Mouse (Mus musculus) small intestine, adult 10 weeks (tissue): ENCODE data around the gene 4930430A15Rik. TPM values are rescaled to one million over a fixed set of nuclear protein-coding genes. Genes with fewer than 3 reads are reported as not detected.

ENCODE experiments used
- polyA plus RNA-seq: library from polyadenylated mRNA; stranded (reverse); fragments of 350-450 nt; fragmentation: Illumina TruSeq; extraction: RNeasy Lipid Tissue Mini Kit (QIAGEN cat#74804); gene quantifications from one replicate; pipeline ENCODE4 v1.2.3, GENCODE M21; 2014; ENCODE audit warnings: low replicate concordance

4930430A15Rik gene
- polyA plus RNA-seq: not detected

GRCm38 (mm10) chr2:111229502-111229901, at the start of gene 4930430A15Rik:
Gene 4930430A15Rik (minus strand): TSS chr2:111229602.

GRCm38 (mm10) chr2:111274006-111274405, 44.6 kb upstream of the 4930430A15Rik start, which contains the start of gene Olfr1277:
Gene Olfr1277 (minus strand): TSS chr2:111274106.

DNA sequence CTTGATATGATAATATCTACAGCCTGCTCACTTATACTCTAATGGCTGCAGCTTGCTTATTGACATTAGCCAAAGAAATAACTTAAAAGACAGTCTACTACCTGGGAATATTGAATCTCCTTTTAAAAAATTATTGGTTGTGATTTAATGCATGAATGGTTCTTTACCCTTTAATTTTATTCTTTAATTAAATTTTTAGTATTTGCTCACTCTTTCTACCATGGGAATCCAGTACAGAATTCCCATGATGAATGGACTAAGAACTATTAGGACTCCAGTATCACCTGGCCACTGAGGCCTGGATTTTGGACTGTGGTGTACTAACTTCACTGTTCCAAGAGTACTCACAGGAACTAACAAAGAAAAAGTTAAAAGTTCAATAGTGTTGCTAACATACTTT, 24.8 kb upstream of the 4930430A15Rik start, which contains the start of gene Olfr1276:
TSS of gene Olfr1276 (plus strand) at position 301 of the 400 bp plus-strand sequence.

GRCm38 (mm10) chr2:111235186-111235585, 5.8 kb upstream of the 4930430A15Rik start, which contains the start of gene Olfr1275:
Gene Olfr1275 (minus strand): TSS chr2:111235286.

DNA sequence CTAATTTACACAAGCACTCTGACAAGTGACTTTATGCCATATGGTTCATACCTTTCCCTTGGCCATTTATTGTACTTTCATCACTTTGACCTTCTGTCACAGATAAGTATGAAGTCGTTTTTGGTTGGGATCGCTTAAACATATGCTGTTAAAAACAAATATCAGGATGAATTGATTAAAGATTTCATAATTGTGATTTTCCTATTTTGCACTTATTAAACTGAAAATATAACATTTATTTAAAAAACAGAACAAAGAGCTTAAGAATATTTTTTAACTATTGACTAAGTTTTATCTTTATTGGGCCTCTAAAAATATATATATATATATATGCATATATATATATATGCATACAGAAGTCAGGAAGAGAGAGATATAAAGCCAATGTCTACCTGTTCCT, 76.6 kb downstream of the 4930430A15Rik start, which contains the start of gene Gm15130:
TSS of gene Gm15130 (minus strand) at position 101 of the 400 bp plus-strand sequence.

Other genes with a start within 250 kb of the 4930430A15Rik start
- gene Gm13941, start 123.6 kb downstream of the 4930430A15Rik start, polyA plus RNA-seq: not detected
- not detected for gene Gm15130, start 76.7 kb downstream of the 4930430A15Rik start, polyA plus RNA-seq
- not detected for gene Olfr1275, start 5.7 kb upstream of the 4930430A15Rik start, polyA plus RNA-seq
- not detected for gene Olfr1276, start 24.9 kb upstream of the 4930430A15Rik start, polyA plus RNA-seq
- not detected for gene Olfr1277, start 44.5 kb upstream of the 4930430A15Rik start, polyA plus RNA-seq
- not detected for gene Olfr1278, start 60.5 kb upstream of the 4930430A15Rik start, polyA plus RNA-seq
- gene Olfr1279, start 71.0 kb upstream of the 4930430A15Rik start, polyA plus RNA-seq: not detected
- not detected for gene Olfr1280, start 84.4 kb upstream of the 4930430A15Rik start, polyA plus RNA-seq
- gene Olfr1281, start 96.9 kb upstream of the 4930430A15Rik start, polyA plus RNA-seq: not detected
- not detected for gene Olfr1282, start 106.5 kb upstream of the 4930430A15Rik start, polyA plus RNA-seq
- gene Olfr1283, start 137.2 kb upstream of the 4930430A15Rik start, polyA plus RNA-seq: not detected
- gene Olfr1284, start 145.9 kb upstream of the 4930430A15Rik start, polyA plus RNA-seq: not detected
- not detected for gene Olfr1286, start 193.5 kb upstream of the 4930430A15Rik start, polyA plus RNA-seq
- gene Olfr1287, start 219.5 kb upstream of the 4930430A15Rik start, polyA plus RNA-seq: not detected
- not detected for gene Olfr1288, start 244.5 kb upstream of the 4930430A15Rik start, polyA plus RNA-seq